Mouse (Mus musculus): ENCODE results near the gene Kcnk10.
"Not testable (repeated sequence)": the region's sequence is repeated elsewhere in the genome, so short reads cannot be mapped to it uniquely, and the experiment has no call there.

The Kcnk10 gene

GRCm38 (mm10) chr12:98577861-98578360 is at the start of gene Kcnk10:
Kcnk10 (minus strand) TSS chr12:98578310.
- DNase-seq, result peak; percentile 31

DNA sequence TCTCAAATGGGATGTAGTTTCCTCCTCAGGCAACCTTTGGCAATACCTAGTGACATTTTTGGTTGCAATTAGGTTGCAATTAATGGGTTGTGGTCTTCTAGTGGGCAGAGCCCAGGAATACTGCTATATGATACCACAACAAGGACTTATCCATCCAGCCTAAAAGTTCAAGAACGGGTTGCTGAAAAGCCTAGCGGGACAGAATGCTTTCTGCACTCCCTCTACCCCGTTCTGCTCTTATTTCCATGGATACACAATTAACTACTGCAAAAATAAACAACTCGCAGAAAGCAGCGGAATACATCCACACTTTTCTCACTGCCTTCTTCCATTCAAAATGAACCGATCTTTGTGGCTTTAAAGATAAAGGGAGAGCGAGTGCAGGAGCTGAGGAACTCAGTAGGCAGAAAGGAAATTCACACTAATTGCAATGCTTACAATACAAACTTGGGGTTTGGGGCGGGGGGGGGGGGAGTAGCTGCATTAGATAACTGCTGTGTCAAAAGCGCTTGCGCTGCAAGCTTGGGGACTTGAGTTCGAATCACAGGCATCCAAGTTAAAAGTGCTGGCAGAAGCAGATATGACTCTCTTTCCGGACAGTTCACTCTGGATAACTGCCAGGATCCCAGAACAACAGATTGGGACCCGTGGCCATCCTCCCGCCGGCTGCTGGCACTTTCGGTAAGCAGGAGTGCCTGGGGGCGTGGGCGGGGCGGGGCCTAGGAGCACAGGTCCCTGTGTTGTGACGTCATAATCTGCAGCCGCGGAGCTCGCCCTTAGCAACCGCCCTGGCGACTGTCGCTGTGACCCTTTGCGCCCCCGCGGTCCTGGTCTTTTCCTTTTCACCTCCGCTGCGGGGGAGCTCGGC is 49.5 kb upstream of the Kcnk10 start, which contains the start of gene Spata7:
Gene Spata7 (plus strand): TSS at position 766 of the 868 bp plus-strand sequence.
- peak; percentile 84 for DNase-seq

GRCm38 (mm10) chr12:98623266-98623665 is 45.2 kb upstream of the Kcnk10 start:
- not testable (repeated sequence) for DNase-seq

- DNase-seq, result not testable (repeated sequence)
Measured at GRCm38 (mm10) chr12:98620922-98621321, 42.8 kb upstream of the Kcnk10 start.

GRCm38 (mm10) chr12:98619496-98619895 is 41.4 kb upstream of the Kcnk10 start:
- no peak for DNase-seq

DNA sequence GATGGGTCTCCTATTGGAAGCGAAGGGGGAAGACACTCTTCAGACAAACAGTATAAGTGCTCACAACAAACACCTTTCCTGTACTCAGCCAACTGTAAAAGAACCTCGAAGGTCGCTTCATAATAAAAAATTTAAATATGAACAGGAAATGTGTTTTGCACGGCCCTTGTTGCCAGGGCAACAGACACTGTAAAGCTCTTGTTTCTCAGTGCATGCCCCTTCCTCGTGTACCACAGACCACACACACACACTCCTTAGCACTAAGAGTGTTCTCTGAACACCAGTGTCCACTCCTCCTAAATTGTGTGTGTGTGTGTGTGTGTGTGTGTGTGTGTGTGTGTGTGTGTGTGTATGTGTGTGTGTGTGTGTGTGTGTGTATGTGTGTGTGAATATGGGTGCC is 37.6 kb upstream of the Kcnk10 start:
- DNase-seq, result no peak

DNA sequence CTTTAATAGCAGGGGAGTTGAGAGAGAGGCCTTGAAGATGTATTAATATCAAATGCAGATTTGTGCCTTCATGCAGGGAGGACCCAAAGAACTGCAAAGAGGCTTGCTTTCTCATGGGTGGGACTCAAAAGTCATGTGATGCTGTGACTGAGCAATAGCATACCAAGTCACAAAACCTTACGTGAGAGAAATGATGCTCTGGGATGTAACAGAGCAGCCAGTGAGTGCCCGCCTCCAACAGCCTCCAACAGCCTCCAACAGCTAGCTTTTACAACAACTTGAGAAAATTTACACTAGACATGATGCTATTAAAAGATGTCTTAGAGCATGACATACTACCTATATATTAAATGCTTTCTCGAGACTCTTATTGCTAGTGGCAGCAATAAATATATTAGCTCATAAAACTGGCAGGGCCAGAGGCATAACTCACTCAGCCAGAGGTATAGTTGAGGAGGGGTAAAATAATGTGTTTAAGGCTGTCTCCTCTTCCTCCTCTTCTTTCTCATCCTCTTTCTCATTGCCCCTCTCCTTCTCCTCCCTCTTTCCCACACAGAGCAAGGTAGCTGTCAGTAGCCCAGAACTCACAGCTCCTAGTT is 36.9 kb upstream of the Kcnk10 start:
- no peak for DNase-seq

DNA sequence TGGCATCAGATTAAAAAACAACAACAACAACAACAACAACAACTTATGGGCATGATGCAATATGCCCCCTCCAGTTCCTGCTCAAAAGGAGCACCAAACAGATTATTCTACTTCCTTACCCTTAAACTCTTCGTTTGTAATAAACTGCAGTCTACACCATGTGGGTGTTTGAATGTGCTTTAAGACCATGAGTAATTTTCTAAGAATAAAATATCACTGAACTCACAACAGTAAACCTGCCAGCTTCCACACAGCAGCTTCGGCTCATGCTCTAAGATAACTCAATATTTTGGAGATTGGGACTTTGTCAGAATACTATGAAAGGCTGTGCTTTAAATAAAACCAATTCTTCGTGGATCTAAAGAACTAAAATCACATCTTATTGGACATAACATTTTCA is 32.2 kb upstream of the Kcnk10 start:
- no peak for DNase-seq

DNA sequence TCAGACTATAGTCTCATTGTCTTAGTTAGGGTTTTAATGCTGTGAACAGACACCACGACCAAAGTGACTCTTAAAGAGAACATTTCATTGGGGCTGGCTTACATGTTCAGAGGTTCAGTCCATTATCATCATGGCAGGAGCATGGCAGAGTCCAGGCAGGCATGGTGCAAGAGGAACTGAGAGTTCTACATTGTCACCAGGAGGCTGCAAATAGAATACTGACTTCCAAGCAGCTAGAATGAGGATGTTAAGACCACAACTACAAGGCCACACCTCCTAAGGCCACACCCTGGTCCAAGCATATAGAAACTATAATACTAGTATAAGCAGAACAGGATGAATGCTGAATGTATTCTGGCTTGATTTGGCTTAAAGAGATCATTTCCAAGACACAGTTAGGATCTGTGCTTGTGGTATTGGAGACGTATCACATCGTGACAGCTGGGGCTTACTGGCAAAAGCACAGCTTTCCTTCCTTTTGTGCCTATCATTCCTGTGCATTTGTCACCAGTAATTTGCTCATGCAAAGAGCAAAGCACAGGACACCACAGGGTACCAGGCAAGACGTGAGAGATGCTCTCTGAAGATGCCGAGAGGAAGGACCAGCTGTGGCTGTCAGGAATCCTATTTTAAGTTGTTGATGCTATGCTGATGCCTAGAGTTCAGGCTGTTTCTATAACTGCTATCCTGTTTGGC is 28.6 kb upstream of the Kcnk10 start:
- DNase-seq, result no peak

- DNase-seq, result no peak
Measured at GRCm38 (mm10) chr12:98605264-98605663, 27.2 kb upstream of the Kcnk10 start.

- DNase-seq, result no peak
Measured at GRCm38 (mm10) chr12:98602114-98602513, 24.0 kb upstream of the Kcnk10 start.

GRCm38 (mm10) chr12:98600861-98601260 is 22.8 kb upstream of the Kcnk10 start:
- DNase-seq, result no peak

DNA sequence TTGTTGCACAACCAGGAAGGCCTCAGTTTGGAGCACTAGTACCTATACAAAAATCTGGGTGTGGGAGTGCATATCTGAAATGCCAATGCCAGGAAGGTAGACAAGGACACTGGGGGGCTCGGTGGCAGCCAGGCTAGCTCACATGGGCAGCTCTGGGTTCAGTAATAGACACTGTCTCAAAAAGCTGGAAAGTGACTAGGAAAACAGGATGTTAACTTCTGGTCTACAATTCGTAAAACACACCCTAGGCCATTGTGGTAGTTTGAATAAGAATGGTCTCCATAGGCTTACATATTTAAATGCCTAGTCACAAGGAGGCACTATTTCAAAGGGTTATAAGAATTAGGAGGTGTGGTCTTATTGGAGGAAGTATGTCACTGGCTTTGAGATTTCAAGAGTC is 12.9 kb upstream of the Kcnk10 start:
- no peak for DNase-seq

DNA sequence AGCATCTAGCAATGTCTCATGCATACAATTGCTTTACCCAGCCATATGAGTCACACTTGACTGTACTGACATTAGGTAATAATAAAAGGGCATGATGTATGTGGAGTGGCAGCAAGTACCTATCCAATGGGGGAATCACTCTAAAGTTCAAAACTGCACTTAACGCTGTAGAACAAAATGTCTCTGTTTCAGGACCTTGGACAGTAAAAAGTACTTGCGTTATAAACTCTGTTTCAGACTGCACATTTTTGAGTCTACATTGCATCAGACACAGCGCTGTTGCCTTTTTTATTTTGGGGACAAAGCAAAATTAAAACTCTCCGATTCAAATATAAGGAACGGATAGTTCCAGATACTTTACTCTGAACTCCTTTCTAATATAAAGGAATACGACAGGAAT is 10.5 kb upstream of the Kcnk10 start:
- DNase-seq, result no peak

DNA sequence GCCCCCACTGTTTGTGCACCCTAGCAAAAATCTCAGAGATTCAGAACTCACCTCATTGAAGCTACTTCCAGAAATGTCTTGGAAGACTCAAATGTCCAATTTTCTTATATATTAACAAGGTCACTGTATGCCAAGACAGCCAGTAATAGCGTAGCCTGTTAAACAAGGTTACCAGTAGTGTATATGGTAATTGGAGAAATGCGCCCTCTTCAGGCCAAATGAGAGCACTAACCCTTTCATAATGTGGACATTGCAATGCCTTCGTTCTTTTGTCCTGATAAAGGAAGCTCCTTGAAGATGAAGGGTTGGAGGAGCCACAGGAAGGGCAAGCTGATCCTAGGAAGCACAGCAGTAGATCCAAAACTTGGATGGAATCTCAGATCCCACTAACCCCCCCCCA is 7.2 kb upstream of the Kcnk10 start:
- DNase-seq, result no peak

DNA sequence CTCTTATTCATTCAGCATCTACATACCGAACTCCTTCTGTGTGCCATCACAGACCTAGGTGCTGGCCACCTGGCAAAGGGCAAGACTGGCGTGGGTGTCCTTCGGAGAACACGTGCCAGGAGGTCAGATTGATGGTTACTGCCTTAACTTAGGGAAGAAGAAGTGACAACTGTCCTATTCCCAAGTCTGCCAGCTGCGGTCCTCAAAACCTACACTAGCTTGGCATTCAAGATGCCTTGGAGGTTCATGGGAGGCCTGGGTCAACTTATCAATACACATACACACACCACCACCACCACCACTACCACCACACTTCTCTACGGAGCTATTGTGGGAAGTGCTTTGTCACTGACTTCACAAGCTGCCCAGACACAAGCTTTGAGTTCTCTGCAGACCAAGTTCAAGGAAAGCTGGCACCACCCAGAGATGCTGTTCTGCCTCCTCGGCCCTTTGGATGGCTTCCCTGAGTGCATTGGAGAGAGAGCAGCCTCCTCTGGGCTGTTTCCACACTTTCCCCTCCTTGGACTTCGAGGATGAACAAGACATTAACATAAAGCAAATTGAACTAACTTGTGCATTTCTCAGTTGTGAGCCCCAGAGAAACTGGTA is 2.1 kb downstream of the Kcnk10 start:
- DNase-seq, result no peak

DNA sequence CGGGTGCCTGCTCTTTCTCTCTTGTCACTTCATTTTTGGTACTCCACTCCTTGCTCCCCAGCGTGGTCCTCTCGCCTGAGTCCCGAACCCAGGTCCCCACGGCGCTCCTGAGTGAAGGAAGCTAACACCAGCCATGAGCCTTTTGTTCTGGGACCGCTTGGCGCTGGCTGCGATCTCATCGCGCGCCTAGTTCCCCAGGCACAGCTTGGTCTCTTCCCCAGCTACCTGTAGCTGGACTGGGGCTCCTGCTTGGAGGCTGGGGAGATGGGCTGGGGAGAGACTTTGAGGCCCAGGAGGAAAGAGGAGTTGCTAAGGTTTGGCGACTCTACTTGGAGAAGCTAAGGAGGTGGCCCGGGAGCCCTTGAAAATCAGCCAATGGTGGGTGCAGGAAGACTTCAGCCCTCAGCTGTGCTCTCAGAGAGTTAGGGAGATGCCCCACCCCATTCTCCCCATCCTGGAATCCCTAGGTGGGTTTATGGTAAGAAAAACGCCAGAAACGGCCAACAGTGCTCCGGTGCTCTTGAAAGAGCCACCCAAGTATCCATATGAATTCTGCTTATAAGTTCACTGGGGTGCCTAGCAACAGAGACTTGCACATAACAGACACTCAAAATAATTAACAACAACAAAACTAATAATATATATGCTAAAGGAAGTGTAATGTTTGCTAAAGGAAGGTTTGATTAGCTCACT is 2.8 kb downstream of the Kcnk10 start:
- no peak for DNase-seq

GRCm38 (mm10) chr12:98574353-98575194 is 3.5 kb downstream of the Kcnk10 start:
- DNase-seq, result peak; percentile 18

- no peak for DNase-seq
Measured at GRCm38 (mm10) chr12:98573317-98574270, 4.5 kb downstream of the Kcnk10 start.
